Mouse (Mus musculus) lung, postnatal 0 days (tissue): ENCODE data around the gene Cd300lf.

Experiments used
- CTCF ChIP-seq: IDR thresholded peaks from 2 replicates; pipeline ENCODE4 v1.5.1; 2016; ENCODE audit warnings: antibody characterized with exemption, mild to moderate bottlenecking
- EP300 ChIP-seq: IDR thresholded peaks from 2 replicates; pipeline ENCODE4 v1.6.1; 2016; ENCODE audit warnings: antibody characterized with exemption, mild to moderate bottlenecking, control low read depth

GRCm38 (mm10) chr11:115167631-115168249 is 33.9 kb upstream of the Cd300lf start:
- TF ChIP-seq CTCF: no peak
- TF ChIP-seq EP300: no peak
